Mouse (Mus musculus): ENCODE data around the gene Rin2. TPM values are rescaled to one million over a fixed set of nuclear protein-coding genes. Genes with fewer than 3 reads are reported as not detected.
A peak's percentile ranks its signal among the peaks of the same experiment; 100 is the strongest.

Rin2 gene
- polyA plus RNA-seq, 1 experiment, result 4.4 TPM

DNA sequence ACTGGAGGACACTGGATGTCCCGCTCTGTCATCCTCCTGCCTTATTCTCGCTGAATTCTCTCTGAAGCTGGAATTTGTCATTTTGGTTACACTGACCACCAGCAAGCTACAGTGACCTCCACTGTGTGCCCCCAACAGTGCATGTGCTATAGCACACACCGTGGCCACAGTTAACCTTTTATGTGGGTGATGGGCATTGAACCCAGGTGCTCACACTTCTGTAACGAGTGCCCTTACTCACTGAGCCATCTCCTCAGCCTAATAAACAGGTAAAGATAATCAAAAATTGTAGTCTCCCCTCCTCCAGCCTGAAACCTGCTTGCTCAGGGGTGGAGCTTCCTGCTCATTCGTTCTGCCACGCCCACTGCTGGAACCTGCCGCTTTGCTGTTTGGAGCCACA, 13.8 kb upstream of the Rin2 start:
- Histone ChIP-seq H3K79me2 (ENCODE audit: control insufficient read depth, insufficient read depth) (no peaks in the 10 kb centered on the region), H3K27me3 (ENCODE audit: control insufficient read depth, insufficient read depth, insufficient read length) (no peaks in the 10 kb centered on the region), H3ac (ENCODE audit: control insufficient read depth, insufficient read length) (no peak overlapping the region), H3K4me3 (no peak overlapping the region), H3K4me2 (ENCODE audit: low read depth) (no peak overlapping the region), H3K36me3 (ENCODE audit: control insufficient read depth, insufficient read depth) (no peaks in the 10 kb centered on the region)
- no peak for TF ChIP-seq TCF12 (IDR thresholded peaks at IDR 0.05; ENCODE audit: insufficient read depth, poor library complexity, severe bottlenecking)
- no peak for TF ChIP-seq USF1 (IDR thresholded peaks at IDR 0.05; ENCODE audit: low read depth)
- no peak for TF ChIP-seq CEBPB (IDR thresholded peaks at IDR 0.05; ENCODE audit: insufficient read depth, poor library complexity, severe bottlenecking)
- TF ChIP-seq POLR2A (IDR thresholded peaks at IDR 0.05; ENCODE audit: insufficient read length, low read depth), result no peak
- no peak for TF ChIP-seq MAX (IDR thresholded peaks at IDR 0.05; ENCODE audit: low read depth)
- no peak for TF ChIP-seq POLR2AphosphoS2 (IDR thresholded peaks at IDR 0.05; ENCODE audit: insufficient read length, low read depth)
- no peak for TF ChIP-seq REST (IDR thresholded peaks at IDR 0.05; ENCODE audit: insufficient read depth, insufficient read length)
- TF ChIP-seq E2F4 (IDR thresholded peaks at IDR 0.05; ENCODE audit: insufficient read depth), result no peak
- no peak for TF ChIP-seq TCF3 (IDR thresholded peaks at IDR 0.05; ENCODE audit: insufficient read length, low read depth)
- no peak for TF ChIP-seq MYOG (IDR thresholded peaks at IDR 0.05; ENCODE audit: control insufficient read depth in 1 of 3, insufficient read depth in 1 of 3, insufficient read length in 2 of 3, low read depth in 2 of 3)
- TF ChIP-seq MYOD1 (IDR thresholded peaks at IDR 0.05; ENCODE audit: control insufficient read depth in 1 of 3, insufficient read length in 2 of 3, low read depth in 2 of 3), result no peak

DNA sequence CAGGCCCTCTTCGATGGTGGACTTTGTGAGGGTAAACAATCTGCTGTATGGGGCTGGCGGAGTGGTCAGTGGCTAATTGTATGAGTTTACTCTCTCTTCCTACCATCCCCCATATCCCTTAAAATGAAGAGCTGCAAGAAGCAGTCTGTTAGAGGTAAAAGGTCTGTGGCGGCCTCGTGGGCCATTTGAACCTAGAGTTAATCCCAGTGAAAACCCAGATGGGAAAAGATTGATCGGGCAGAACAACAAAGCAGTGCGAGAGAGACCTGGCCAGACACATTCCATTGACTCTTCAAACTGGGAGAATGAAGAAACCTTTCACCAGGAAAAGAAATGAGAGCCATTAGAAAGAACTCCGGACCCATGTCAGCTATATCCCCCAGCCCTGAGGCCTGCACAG, 11.1 kb upstream of the Rin2 start:
- Histone ChIP-seq H3K4me2 (ENCODE audit: low read depth) (no peak overlapping the region), H3K4me3 (no peak overlapping the region), H3K79me2 (ENCODE audit: control insufficient read depth, insufficient read depth) (no peaks in the 10 kb centered on the region), H3ac (ENCODE audit: control insufficient read depth, insufficient read length) (no peak overlapping the region), H3K27me3 (ENCODE audit: control insufficient read depth, insufficient read depth, insufficient read length) (no peaks in the 10 kb centered on the region), H3K36me3 (ENCODE audit: control insufficient read depth, insufficient read depth) (no peaks in the 10 kb centered on the region)
- no peak for TF ChIP-seq CEBPB (IDR thresholded peaks at IDR 0.05; ENCODE audit: insufficient read depth, poor library complexity, severe bottlenecking)
- no peak for TF ChIP-seq POLR2AphosphoS2 (IDR thresholded peaks at IDR 0.05; ENCODE audit: insufficient read length, low read depth)
- TF ChIP-seq POLR2A (IDR thresholded peaks at IDR 0.05; ENCODE audit: insufficient read length, low read depth), result no peak
- no peak for TF ChIP-seq SRF (IDR thresholded peaks at IDR 0.05; ENCODE audit: control insufficient read depth, insufficient read length, low read depth)
- TF ChIP-seq MAX (IDR thresholded peaks at IDR 0.05; ENCODE audit: low read depth), result no peak
- no peak for TF ChIP-seq MYOG (IDR thresholded peaks at IDR 0.05; ENCODE audit: control insufficient read depth in 1 of 3, insufficient read depth in 1 of 3, insufficient read length in 2 of 3, low read depth in 2 of 3)
- no peak for TF ChIP-seq REST (IDR thresholded peaks at IDR 0.05; ENCODE audit: insufficient read depth, insufficient read length)
- TF ChIP-seq USF1 (IDR thresholded peaks at IDR 0.05; ENCODE audit: low read depth), result no peak
- no peak for TF ChIP-seq TCF3 (IDR thresholded peaks at IDR 0.05; ENCODE audit: insufficient read length, low read depth)
- no peak for TF ChIP-seq MYOD1 (IDR thresholded peaks at IDR 0.05; ENCODE audit: control insufficient read depth in 1 of 3, insufficient read length in 2 of 3, low read depth in 2 of 3)
- TF ChIP-seq TCF12 (IDR thresholded peaks at IDR 0.05; ENCODE audit: insufficient read depth, poor library complexity, severe bottlenecking), result no peak
- TF ChIP-seq E2F4 (IDR thresholded peaks at IDR 0.05; ENCODE audit: insufficient read depth), result no peak

DNA sequence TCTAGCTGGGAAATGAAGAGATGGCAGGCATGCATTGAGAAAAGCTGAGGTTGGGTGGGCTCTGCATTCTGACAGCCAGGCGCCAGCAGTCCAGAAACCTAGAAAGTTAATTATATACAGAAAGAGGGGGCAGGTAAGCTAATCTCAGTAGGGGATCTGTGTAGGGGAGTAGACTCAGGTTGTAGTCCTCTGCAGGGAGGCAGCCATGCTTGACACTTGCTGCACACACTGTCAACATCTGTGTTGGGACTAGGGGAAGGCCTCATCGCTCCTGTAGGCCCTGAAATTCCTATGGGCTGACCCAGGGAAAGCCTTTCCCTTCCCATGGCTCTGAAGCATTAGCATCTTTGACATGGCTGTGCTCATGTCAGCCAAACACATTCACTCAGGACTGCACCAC, 10.7 kb upstream of the Rin2 start:
- H3K36me3 ChIP-seq (ENCODE audit: control insufficient read depth, insufficient read depth), result no peaks in the 10 kb centered on the region
- no peaks in the 10 kb centered on the region for H3K27me3 ChIP-seq (ENCODE audit: control insufficient read depth, insufficient read depth, insufficient read length)
- no peak overlapping the region for H3K4me2 ChIP-seq (ENCODE audit: low read depth)
- no peaks in the 10 kb centered on the region for H3K79me2 ChIP-seq (ENCODE audit: control insufficient read depth, insufficient read depth)
- no peak overlapping the region for H3K4me3 ChIP-seq
- no peak overlapping the region for H3ac ChIP-seq (ENCODE audit: control insufficient read depth, insufficient read length)
- TF ChIP-seq SRF (IDR thresholded peaks at IDR 0.05; ENCODE audit: control insufficient read depth, insufficient read length, low read depth) (no peak), MYOD1 (IDR thresholded peaks at IDR 0.05; ENCODE audit: control insufficient read depth in 1 of 3, insufficient read length in 2 of 3, low read depth in 2 of 3) (no peak), CEBPB (IDR thresholded peaks at IDR 0.05; ENCODE audit: insufficient read depth, poor library complexity, severe bottlenecking) (no peak), MAX (IDR thresholded peaks at IDR 0.05; ENCODE audit: low read depth) (no peak), MYOG (IDR thresholded peaks at IDR 0.05; ENCODE audit: control insufficient read depth in 1 of 3, insufficient read depth in 1 of 3, insufficient read length in 2 of 3, low read depth in 2 of 3) (no peak), REST (IDR thresholded peaks at IDR 0.05; ENCODE audit: insufficient read depth, insufficient read length) (no peak), TCF12 (IDR thresholded peaks at IDR 0.05; ENCODE audit: insufficient read depth, poor library complexity, severe bottlenecking) (no peak), POLR2A (IDR thresholded peaks at IDR 0.05; ENCODE audit: insufficient read length, low read depth) (no peak), POLR2AphosphoS2 (IDR thresholded peaks at IDR 0.05; ENCODE audit: insufficient read length, low read depth) (no peak), TCF3 (IDR thresholded peaks at IDR 0.05; ENCODE audit: insufficient read length, low read depth) (no peak), USF1 (IDR thresholded peaks at IDR 0.05; ENCODE audit: low read depth) (no peak), E2F4 (IDR thresholded peaks at IDR 0.05; ENCODE audit: insufficient read depth) (no peak)

DNA sequence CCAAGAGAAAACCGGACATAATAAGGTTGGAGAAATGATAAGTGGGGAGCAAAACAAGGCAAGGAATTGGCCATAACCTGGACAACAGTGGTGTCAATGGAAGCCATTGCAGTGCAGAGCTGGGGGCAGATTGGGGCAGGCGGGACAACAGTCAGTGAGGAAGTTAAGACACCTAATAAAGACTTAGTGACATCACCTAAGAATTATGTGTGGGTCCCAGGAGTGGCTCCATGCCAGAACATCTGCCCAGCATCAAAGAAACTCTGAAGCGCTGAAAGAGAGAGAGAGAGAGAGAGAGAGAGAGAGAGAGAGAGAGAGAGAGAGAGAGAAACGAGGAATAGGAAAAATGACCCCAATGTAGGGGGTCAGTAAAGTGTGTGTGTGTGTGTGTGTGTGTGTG, 6.9 kb upstream of the Rin2 start:
- no peaks in the 10 kb centered on the region for H3K79me2 ChIP-seq (ENCODE audit: control insufficient read depth, insufficient read depth)
- no peaks in the 10 kb centered on the region for H3K36me3 ChIP-seq (ENCODE audit: control insufficient read depth, insufficient read depth)
- no peaks in the 10 kb centered on the region for H3K27me3 ChIP-seq (ENCODE audit: control insufficient read depth, insufficient read depth, insufficient read length)
- no peak overlapping the region for H3K4me3 ChIP-seq
- no peak overlapping the region for H3K4me2 ChIP-seq (ENCODE audit: low read depth)
- H3ac ChIP-seq (ENCODE audit: control insufficient read depth, insufficient read length), result no peak overlapping the region
- TF ChIP-seq CEBPB (IDR thresholded peaks at IDR 0.05; ENCODE audit: insufficient read depth, poor library complexity, severe bottlenecking), result no peak
- TF ChIP-seq MYOG (IDR thresholded peaks at IDR 0.05; ENCODE audit: control insufficient read depth in 1 of 3, insufficient read depth in 1 of 3, insufficient read length in 2 of 3, low read depth in 2 of 3), result no peak
- no peak for TF ChIP-seq SRF (IDR thresholded peaks at IDR 0.05; ENCODE audit: control insufficient read depth, insufficient read length, low read depth)
- TF ChIP-seq E2F4 (IDR thresholded peaks at IDR 0.05; ENCODE audit: insufficient read depth), result no peak
- TF ChIP-seq POLR2A (IDR thresholded peaks at IDR 0.05; ENCODE audit: insufficient read length, low read depth), result no peak

DNA sequence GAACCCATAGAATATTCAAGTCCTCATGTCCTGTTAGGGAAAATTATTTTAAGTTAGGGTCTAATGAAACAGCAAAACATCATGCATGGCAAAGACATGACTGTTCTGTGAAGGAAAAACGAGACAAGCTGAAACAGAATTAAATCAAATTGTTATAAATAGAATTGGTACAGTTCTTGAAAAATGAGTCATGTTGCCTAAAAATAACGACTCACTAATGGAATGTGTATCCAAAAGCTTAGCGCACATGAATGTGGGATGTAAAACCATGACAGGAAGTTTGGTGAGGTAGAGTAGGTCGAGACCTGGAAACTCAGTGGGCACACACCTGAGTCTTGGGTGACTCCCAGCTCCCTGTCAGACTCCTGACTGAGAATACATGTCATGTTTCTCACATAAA, 4.9 kb upstream of the Rin2 start:
- Histone ChIP-seq H3K27me3 (ENCODE audit: control insufficient read depth, insufficient read depth, insufficient read length) (no peaks in the 10 kb centered on the region), H3K36me3 (ENCODE audit: control insufficient read depth, insufficient read depth) (no peaks in the 10 kb centered on the region), H3K4me2 (ENCODE audit: low read depth) (peak overlapping the region; percentile 30), H3K4me3 (no peak overlapping the region), H3K79me2 (ENCODE audit: control insufficient read depth, insufficient read depth) (no peaks in the 10 kb centered on the region), H3ac (ENCODE audit: control insufficient read depth, insufficient read length) (no peak overlapping the region)
- TF ChIP-seq POLR2AphosphoS2 (IDR thresholded peaks at IDR 0.05; ENCODE audit: insufficient read length, low read depth) (no peak), MYOG (IDR thresholded peaks at IDR 0.05; ENCODE audit: control insufficient read depth in 1 of 3, insufficient read depth in 1 of 3, insufficient read length in 2 of 3, low read depth in 2 of 3) (no peak)
